In the genomic region with DNA sequence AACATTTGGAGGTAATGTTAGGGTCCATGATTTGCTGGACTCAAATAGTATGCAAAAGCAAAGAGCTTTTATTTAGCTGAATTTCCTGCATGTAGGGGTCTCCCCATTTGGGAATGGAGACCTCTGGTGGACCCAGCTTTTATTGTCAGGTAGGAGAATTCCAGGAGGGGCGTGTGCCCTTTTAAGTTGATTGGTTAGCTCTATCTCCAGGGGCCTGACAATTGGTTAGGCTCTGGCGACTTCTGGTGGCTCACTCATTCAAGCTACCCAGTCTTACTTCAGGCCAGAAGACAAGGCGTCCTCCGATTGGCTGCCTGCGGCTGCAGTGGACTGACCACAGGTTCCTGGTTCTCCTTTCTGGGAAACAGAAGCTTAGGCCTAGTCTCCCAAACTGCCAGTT, we compare ENCODE assay signal across 8 mouse cellular contexts. TPM values are rescaled to one million over a fixed set of nuclear protein-coding genes. Genes with fewer than 3 reads are reported as not detected.
DNase-seq lines count a peak whose midpoint lies in the region; ATAC-seq and TF ChIP-seq lines count a peak whose summit lies in the region.

No protein-coding gene starts in this region.

- peak overlapping the region; percentile 53; the same call in 1 of the 2 replicates for H3K27ac ChIP-seq in bone marrow macrophage, adult 2 months (ENCODE audit: insufficient read depth, low read depth, low read length)
- H3K27ac ChIP-seq in liver, adult 2 months (replicated peaks; ENCODE audit: insufficient read depth, low read depth, low read length): no peak overlapping the region
- no peak overlapping the region for H3K27ac ChIP-seq in stomach, postnatal 0 days (replicated peaks)

- DNase-seq in adrenal gland, postnatal 36 days: peak; percentile 12 to 17
- no peak for DNase-seq in adrenal gland, postnatal 25 days
- DNase-seq in heart, postnatal 4 days: peak; percentile 49
- peak; percentile 30 for DNase-seq in liver, adult 2 months (ENCODE audit: extremely low read depth, low read depth, low spot score)
- peak; percentile 40 for DNase-seq in stomach, postnatal 0 days (ENCODE audit: low spot score)
- no peak for DNase-seq in left cerebral cortex, adult 18-20 months (ENCODE audit: low spot score in 2 of 2)
- no peak for DNase-seq in left cerebral cortex, postnatal 25 days (ENCODE audit: low spot score in 2 of 2)

- no peak for TF ChIP-seq EP300 in stomach, postnatal 0 days (optimal IDR thresholded peaks at IDR 0.05)

- H3K4me3 ChIP-seq in bone marrow macrophage, adult 2 months (ENCODE audit: insufficient read depth, low read length): no peak overlapping the region
- no peak overlapping the region for H3K4me3 ChIP-seq in liver, adult 2 months (ENCODE audit: insufficient read depth, low read depth, low read length)
- H3K4me3 ChIP-seq in stomach, postnatal 0 days (ENCODE audit: low read depth, low read length): no peak overlapping the region

- TF ChIP-seq CTCF in bone marrow macrophage, adult 2 months (IDR thresholded peaks at IDR 0.05; ENCODE audit: low read depth, low read length): no peak
- TF ChIP-seq CTCF in liver, adult 2 months (IDR thresholded peaks at IDR 0.05; ENCODE audit: low read depth, low read length): no peak
- peak; percentile 54 for TF ChIP-seq CTCF in stomach, postnatal 0 days (IDR thresholded peaks at IDR 0.05; ENCODE audit: low read depth)

- peaks cover 20% of the 10 kb centered on the region for H3K4me1 ChIP-seq in bone marrow macrophage, adult 2 months (ENCODE audit: control insufficient read depth, insufficient read depth, low read length)
- H3K4me1 ChIP-seq in liver, adult 2 months (ENCODE audit: control insufficient read depth, insufficient read depth, low read length): peaks cover 11% of the 10 kb centered on the region
- H3K4me1 ChIP-seq in stomach, postnatal 0 days (replicated peaks; ENCODE audit: control insufficient read depth, insufficient read depth): no peaks in the 10 kb centered on the region

- no peaks in the 10 kb centered on the region for H3K36me3 ChIP-seq in liver, adult 2 months (ENCODE audit: control insufficient read depth, insufficient read depth, low read length)
- no peaks in the 10 kb centered on the region for H3K36me3 ChIP-seq in stomach, postnatal 0 days (ENCODE audit: control insufficient read depth, insufficient read depth, low read length)

- H3K9me3 ChIP-seq in stomach, postnatal 0 days (ENCODE audit: control insufficient read depth, low read length): no peaks in the 10 kb centered on the region

- 75% methylated on average over 5 of the region's 5 CpGs for WGBS in liver, adult 2 months
- WGBS in stomach, postnatal 0 days: 51% methylated on average over 5 of the region's 5 CpGs

- intact Hi-C loops in left cerebral cortex, postnatal 25 days (cut with DNase I): no loop called here

- H3K4me2 ChIP-seq in stomach, postnatal 0 days (replicated peaks; ENCODE audit: low read depth): no peak overlapping the region

- H3K9ac ChIP-seq in liver, adult 2 months (ENCODE audit: low read depth, low read length): no peak overlapping the region
- no peak overlapping the region for H3K9ac ChIP-seq in stomach, postnatal 0 days (ENCODE audit: low read length)

- peak; percentile 45; the same call in 1 of the 2 replicates for ATAC-seq in stomach, postnatal 0 days (ENCODE audit: low FRiP score, low TSS enrichment)

- H3K27me3 ChIP-seq in liver, adult 2 months (ENCODE audit: control insufficient read depth, insufficient read depth, low read length): no peaks in the 10 kb centered on the region
- H3K27me3 ChIP-seq in stomach, postnatal 0 days (ENCODE audit: control insufficient read depth, insufficient read depth, low read length): no peaks in the 10 kb centered on the region

- TF ChIP-seq POLR2A in bone marrow macrophage, adult 2 months (IDR thresholded peaks at IDR 0.05; ENCODE audit: borderline replicate concordance, low read depth, low read length): no peak
- TF ChIP-seq POLR2A in liver, adult 2 months (IDR thresholded peaks at IDR 0.05; ENCODE audit: extremely low read depth, insufficient read depth, low read length): no peak

- H3K79me2 ChIP-seq in liver, adult 2 months (ENCODE audit: control insufficient read depth, insufficient read depth, low read length): no peaks in the 10 kb centered on the region

RNA-seq across cellular contexts. Expression of a gene that starts 28.3 kb away (rescaled TPM):
- total RNA-seq in adrenal gland, postnatal 36 days (2021): 10 to 100 TPM; 12.2 to 15.4 TPM
- total RNA-seq in adrenal gland, postnatal 25 days (2021): 21.6 and 21.9 TPM in 2 replicates
- polyA plus RNA-seq in bone marrow macrophage, adult 2 months (2012; ENCODE audit: insufficient read depth, insufficient read length, missing spikeins): 13.0 and 16.2 TPM in 2 replicates
- total RNA-seq in heart, postnatal 4 days (2021): 1 to 10 TPM; 5.2 to 7.1 TPM
- 8.3 and 9.5 TPM in 2 replicates for total RNA-seq in liver, adult 2 months (2014; rRNA removed)
- polyA plus RNA-seq in liver, adult 2 months (2012; rRNA removed): 2.1 and 2.8 TPM in 2 replicates
- 26.6 and 28.7 TPM in 2 replicates for polyA plus RNA-seq in stomach, postnatal 0 days (2015; fragmentation: Nextera tagmentation; extraction: Ambion mirVana)
- 10 to 100 TPM; 11.5 to 16.0 TPM for total RNA-seq in left cerebral cortex, adult 18-20 months (2021)
- 10 to 100 TPM; 11.6 to 16.9 TPM for total RNA-seq in left cerebral cortex, postnatal 25 days (2021)

RNA-seq across cellular contexts. Expression of a gene that starts 28.6 kb away (rescaled TPM):
- 10 to 100 TPM; 11.3 to 16.6 TPM for total RNA-seq in adrenal gland, postnatal 36 days (2021)
- total RNA-seq in adrenal gland, postnatal 25 days (2021): 15.7 and 18.9 TPM in 2 replicates
- polyA plus RNA-seq in bone marrow macrophage, adult 2 months (2012; ENCODE audit: insufficient read depth, insufficient read length, missing spikeins): 12.8 and 16.6 TPM in 2 replicates
- total RNA-seq in heart, postnatal 4 days (2021): 1 to 10 TPM; 4.4 to 5.7 TPM
- total RNA-seq in liver, adult 2 months (2014; rRNA removed): 10.8 and 11.7 TPM in 2 replicates
- polyA plus RNA-seq in liver, adult 2 months (2012; rRNA removed): 2.5 and 2.7 TPM in 2 replicates
- polyA plus RNA-seq in stomach, postnatal 0 days (2015; fragmentation: Nextera tagmentation; extraction: Ambion mirVana): 7.7 and 9.2 TPM in 2 replicates
- 10 to 100 TPM; 14.5 to 15.6 TPM for total RNA-seq in left cerebral cortex, adult 18-20 months (2021)
- 10 to 100 TPM; 12.6 to 13.6 TPM for total RNA-seq in left cerebral cortex, postnatal 25 days (2021)

Comparison
In these comparisons a context has a peak if more than half of its experiments do, and no peak if none do; other contexts are left out.
1. DNase-seq: peak in adrenal gland, postnatal 36 days (2 of 2), heart, postnatal 4 days (single experiment), liver, adult 2 months (single experiment) and stomach, postnatal 0 days (single experiment); none in adrenal gland, postnatal 25 days (single experiment), left cerebral cortex, adult 18-20 months (0 of 2) and left cerebral cortex, postnatal 25 days (0 of 2).